Mouse (Mus musculus) gastrocnemius, adult 2 months (tissue): ENCODE results near the gene Bard1. TPM values are rescaled to one million over a fixed set of nuclear protein-coding genes. Genes with fewer than 3 reads are reported as not detected.

ENCODE experiments used
- DNase-seq: peaks from one replicate; pipeline ENCODE4 v3.0.0; 2022
- H3K27ac ChIP-seq: fragments of 200-600 bp; 2 replicates; pipeline ENCODE4 v1.8.1; 2022; ENCODE audit warnings: mild to moderate bottlenecking
- H3K4me3 ChIP-seq: fragments of 200-600 bp; 2 replicates; pipeline ENCODE4 v1.8.1; 2022; ENCODE audit warnings: mild to moderate bottlenecking, moderate library complexity
- CTCF ChIP-seq: fragments of 200-600 bp; IDR thresholded peaks from 2 replicates; pipeline ENCODE4 v1.8.1; 2022; ENCODE audit warnings: antibody characterized with exemption, mild to moderate bottlenecking, moderate library complexity
- intact Hi-C: fragments of 180-260 bp; cut with DNase I; formaldehyde crosslinking; loops from one replicate; pipeline ENCODE4 v1.15.1; 2025
- total RNA-seq, 2 experiments: library from RNA; stranded (reverse); gene quantifications; 2 replicates each; pipeline ENCODE4 v1.2.3; 2021

Gene Bard1
- total RNA-seq, 2 experiments from 2014 or later = 0.10 to 0.11 TPM

DNA sequence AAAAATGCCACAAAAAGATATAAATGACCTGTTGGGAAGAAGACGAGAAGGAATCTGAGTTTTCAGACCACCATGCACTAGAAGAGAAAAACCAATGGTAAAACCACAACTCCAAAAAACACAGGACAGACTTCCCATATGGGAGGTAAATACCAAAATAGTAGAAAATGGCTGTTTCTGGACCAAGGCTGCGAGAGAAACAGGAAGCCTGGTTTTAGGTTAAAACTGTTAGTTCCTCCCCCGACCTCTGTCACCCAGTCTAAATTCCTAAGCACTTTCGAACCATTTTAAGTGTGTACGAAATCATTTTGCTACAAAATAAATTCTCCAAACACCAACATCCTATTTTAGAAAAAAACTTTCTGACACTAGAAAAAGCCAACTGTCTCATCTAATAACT is 80.2 kb downstream of the Bard1 start:
- Histone ChIP-seq H3K27ac (no peak overlapping the region), H3K4me3 (no peak overlapping the region)
- no peak for DNase-seq
- TF ChIP-seq CTCF = no peak
- intact Hi-C loops = no loop called here

DNA sequence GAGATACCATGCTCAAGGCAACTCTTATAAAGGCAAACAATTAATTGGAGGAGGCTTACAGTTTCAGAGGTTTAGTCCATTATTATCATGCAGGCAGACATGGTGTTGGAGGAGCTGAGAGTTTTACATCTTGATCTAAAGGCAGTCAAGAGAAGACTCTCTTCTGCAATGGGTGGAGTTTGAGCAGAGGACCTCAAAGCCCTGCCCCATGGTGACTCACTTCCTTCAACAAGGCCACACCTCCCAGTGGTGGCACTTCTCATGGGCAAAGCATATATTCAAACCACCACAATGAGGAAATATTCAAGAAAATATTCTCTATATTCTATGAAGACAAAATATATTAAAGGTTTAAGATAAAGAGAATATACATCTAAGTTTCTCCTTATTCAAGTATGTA is 88.6 kb downstream of the Bard1 start:
- TF ChIP-seq CTCF = no peak
- DNase-seq = no peak

DNA sequence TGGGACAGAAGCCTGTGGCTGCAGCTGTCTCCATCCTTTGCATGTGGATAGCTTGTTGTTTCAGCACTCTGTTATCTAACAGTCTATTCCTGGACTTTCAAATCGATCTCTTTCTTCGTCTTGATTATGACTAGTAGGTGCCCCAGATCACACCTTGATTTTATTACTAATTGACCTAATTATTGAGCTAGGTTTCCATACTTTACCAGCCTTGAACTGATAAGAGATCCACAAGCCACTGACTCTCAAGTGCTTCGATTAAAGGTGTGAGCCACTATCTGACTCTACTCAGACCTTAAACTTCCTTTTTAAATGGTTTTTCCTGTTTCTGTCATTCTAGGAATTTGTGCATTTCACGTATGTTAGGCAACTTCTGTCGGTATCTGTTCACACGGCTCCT is 96.9 kb downstream of the Bard1 start:
- no peak overlapping the region for H3K27ac ChIP-seq
- intact Hi-C loops = no loop called here
- no peak for TF ChIP-seq CTCF
- H3K4me3 ChIP-seq = no peak overlapping the region
- no peak for DNase-seq

More for the DNA sequence above, 88.6 kb downstream of the Bard1 start:
- intact Hi-C loops = no loop called here
- Histone ChIP-seq H3K27ac (no peak overlapping the region), H3K4me3 (no peak overlapping the region)

DNA sequence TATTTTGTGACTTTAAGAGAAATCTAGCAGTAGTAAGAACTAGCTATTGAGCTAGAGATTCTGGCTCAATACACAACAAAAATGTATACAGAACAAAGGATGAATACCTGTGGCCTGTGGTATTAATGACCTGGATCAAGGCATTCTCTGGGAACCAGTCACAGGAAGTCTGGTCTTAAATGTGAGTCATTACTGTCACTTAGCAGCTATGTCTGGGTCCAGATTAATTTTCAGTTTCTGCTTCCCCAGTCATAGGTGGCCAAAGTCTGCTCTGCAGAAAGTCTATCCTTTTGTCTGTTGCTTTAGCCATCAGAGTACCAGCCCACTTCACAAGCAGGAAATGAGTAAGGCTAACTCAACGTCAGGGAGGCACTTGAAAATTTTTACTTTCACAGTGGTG is 98.8 kb downstream of the Bard1 start:
- Histone ChIP-seq H3K4me3 (no peak overlapping the region), H3K27ac (no peak overlapping the region)
- intact Hi-C loops = no loop called here

DNA sequence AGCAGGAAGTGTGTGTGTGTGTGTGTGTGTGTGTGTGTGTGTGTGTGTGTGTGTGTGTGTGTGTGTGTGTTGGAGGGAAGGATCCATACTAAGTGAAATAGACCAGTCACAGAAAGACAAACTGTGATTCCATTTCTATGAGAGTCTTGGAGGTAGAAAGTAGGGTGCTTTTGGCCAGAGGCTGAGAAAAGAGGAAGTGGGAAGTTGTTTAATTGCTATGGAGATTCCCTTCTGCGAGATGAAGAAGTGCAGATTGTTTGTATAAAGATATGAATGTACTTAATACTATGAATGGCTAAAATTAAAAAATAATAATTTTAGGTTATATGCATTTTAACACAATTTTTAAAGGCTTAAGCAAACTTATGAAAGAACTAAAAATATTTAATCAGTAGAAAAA is 99.2 kb downstream of the Bard1 start:
- no peak for DNase-seq
- H3K27ac ChIP-seq = no peak overlapping the region
- H3K4me3 ChIP-seq = no peak overlapping the region
- intact Hi-C loops = no loop called here
- TF ChIP-seq CTCF = no peak

More for the DNA sequence above, 98.8 kb downstream of the Bard1 start:
- DNase-seq = no peak
- TF ChIP-seq CTCF = no peak

DNA sequence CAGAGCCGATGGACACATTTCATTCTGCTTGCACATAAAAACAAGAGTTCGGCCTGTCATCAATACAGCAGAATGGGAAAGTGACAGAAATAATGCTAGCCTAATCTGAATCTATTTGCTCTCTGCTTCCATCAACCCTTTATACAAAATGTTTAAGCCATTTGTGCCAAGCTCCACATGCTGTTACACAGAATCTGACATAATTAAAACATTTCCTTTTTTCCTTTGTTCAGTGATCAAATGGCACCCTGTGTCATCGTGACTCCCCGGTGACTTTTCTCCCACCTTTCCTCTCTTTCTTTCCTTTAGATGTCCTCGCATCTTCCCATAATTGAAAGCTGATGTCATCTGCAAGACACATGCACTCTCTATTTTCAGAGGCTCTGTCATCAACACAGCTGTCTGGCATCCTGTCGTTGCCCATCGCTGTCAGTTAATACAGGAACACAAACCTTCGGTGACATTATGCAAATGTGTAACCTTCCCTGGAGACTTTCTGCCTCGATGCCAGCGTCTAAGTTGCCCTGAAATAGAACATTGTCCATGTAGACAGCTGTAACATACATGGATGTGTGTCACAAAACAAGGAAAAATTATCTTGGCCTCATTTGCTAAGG is 105.5 kb downstream of the Bard1 start:
- Histone ChIP-seq H3K27ac (no peak overlapping the region), H3K4me3 (no peak overlapping the region)
- DNase-seq = no peak
- intact Hi-C loops = no loop called here
- TF ChIP-seq CTCF = no peak

DNA sequence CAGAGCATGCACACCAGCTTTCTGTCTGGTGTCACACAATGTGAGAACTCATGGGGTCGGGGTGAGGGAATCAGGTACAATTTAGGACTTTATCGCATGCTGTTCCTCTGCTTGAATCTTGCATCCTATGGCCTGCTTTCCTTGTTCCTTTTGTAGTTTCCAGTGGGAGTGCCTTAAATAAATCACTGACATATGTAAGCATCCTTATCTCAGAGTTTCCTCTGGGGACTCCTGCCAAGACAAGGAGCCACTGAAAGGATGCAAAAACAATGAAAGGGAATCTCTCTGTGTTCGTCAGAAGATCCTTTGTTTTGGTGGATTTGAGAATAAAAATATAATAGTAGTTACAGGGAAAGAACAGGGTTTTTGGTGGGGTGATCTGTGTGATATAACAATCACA is 106.2 kb downstream of the Bard1 start:
- intact Hi-C loops = no loop called here

More for the DNA sequence above, 106.2 kb downstream of the Bard1 start:
- DNase-seq = no peak
- Histone ChIP-seq H3K27ac (no peak overlapping the region), H3K4me3 (no peak overlapping the region)
- no peak for TF ChIP-seq CTCF
